Mouse (Mus musculus) common myeloid progenitor, adult 5-6 weeks (primary cell): ENCODE results near the gene Il25. TPM values are rescaled to one million over a fixed set of nuclear protein-coding genes. Genes with fewer than 3 reads are reported as not detected.

ENCODE experiments used
- ATAC-seq: replicated peaks from 2 replicates; pipeline ENCODE4 v1.8.0; 2016; ENCODE audit warnings: low read depth, mild to moderate bottlenecking, moderate TSS enrichment, inconsistent platforms; ENCODE audit not compliant: poor library complexity, severe bottlenecking
- total RNA-seq: library from RNA; stranded (forward); fragments of 200-1000, 187-1606 nt; gene quantifications from 2 replicates; pipeline ENCODE4 v1.2.3, GENCODE M21; 2017

Gene Il25
- not detected in 2 replicates for total RNA-seq

- no peak for ATAC-seq
These were observed at the start of gene Il25 for GRCm38 (mm10) chr14:54932645-54933150. Il25 (plus strand) TSS chr14:54932695.

- peak; percentile 97 for ATAC-seq
These were observed 49.1 kb upstream of the Il25 start, which contains the start of the genes Bcl2l2 and Gm20521 for GRCm38 (mm10) chr14:54883154-54884021. Bcl2l2 (plus strand) TSS chr14:54883377. Gm20521 (plus strand) TSS chr14:54883441.

GRCm38 (mm10) chr14:54884022-54884712 lies 48.3 kb upstream of the Il25 start:
- no peak for ATAC-seq

- ATAC-seq = no peak
These were observed 47.2 kb upstream of the Il25 start for GRCm38 (mm10) chr14:54885309-54885708.

GRCm38 (mm10) chr14:54892200-54892599 lies 40.3 kb upstream of the Il25 start, which contains the start of gene Pabpn1:
Pabpn1 (plus strand) TSS chr14:54892500.
- ATAC-seq = no peak

GRCm38 (mm10) chr14:54893651-54894181 lies 38.8 kb upstream of the Il25 start:
- ATAC-seq = peak; percentile 98

GRCm38 (mm10) chr14:54894296-54895151 lies 38.0 kb upstream of the Il25 start:
- no peak for ATAC-seq

GRCm38 (mm10) chr14:54897445-54897844 lies 35.0 kb upstream of the Il25 start:
- no peak for ATAC-seq

GRCm38 (mm10) chr14:54900383-54900782 lies 32.1 kb upstream of the Il25 start:
- ATAC-seq = peak; percentile 84

GRCm38 (mm10) chr14:54903641-54904040 lies 28.9 kb upstream of the Il25 start:
- no peak for ATAC-seq

- no peak for ATAC-seq
These were observed 23.8 kb upstream of the Il25 start for GRCm38 (mm10) chr14:54908682-54909081.

GRCm38 (mm10) chr14:54912109-54912850 lies 20.2 kb upstream of the Il25 start:
- no peak for ATAC-seq

- peak; percentile 76 for ATAC-seq
These were observed 19.6 kb upstream of the Il25 start, which contains the start of gene Slc22a17 for GRCm38 (mm10) chr14:54912886-54913285. Slc22a17 (minus strand) TSS chr14:54913132.

GRCm38 (mm10) chr14:54913343-54913742 lies 19.2 kb upstream of the Il25 start:
- ATAC-seq = no peak

GRCm38 (mm10) chr14:54920076-54920685 lies 12.3 kb upstream of the Il25 start:
- no peak for ATAC-seq

- no peak for ATAC-seq
These were observed 7.7 kb upstream of the Il25 start for GRCm38 (mm10) chr14:54924641-54925348.

GRCm38 (mm10) chr14:54925349-54926342 lies 6.8 kb upstream of the Il25 start, which contains the start of gene Efs:
Efs (minus strand) TSS chr14:54926126.
- ATAC-seq = peak; percentile 73
